Mouse (Mus musculus) ES-Bruce4 (cell line): ENCODE measurements around the gene Fhl3.

Experiments
- CTCF ChIP-seq: IDR thresholded peaks from one replicate; pipeline ENCODE4 v1.8.1; 2011; ENCODE audit warnings: low read depth, low read length
- POLR2A ChIP-seq: IDR thresholded peaks from one replicate; pipeline ENCODE4 v1.8.1; 2011; ENCODE audit warnings: low read length; ENCODE audit not compliant: insufficient read depth

DNA sequence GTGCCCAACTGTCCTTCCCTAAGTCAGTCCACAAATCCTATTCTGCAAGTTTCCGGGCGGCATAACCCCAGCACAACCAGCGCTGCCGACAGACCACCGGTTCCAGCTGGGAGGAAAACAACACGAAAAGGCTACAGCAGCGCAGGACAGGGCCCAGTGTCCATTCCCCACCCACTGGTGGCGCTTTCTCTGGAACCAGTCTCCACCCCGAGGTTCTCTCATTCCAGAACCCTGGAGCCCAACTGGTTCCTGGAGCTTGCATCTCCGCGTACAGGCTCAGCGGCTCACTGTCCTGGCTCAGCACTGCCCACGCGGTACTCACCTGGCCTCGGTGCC is 44.0 kb upstream of the Fhl3 start, which contains the start of gene Pou3f1:
- no peak for TF ChIP-seq POLR2A
- TF ChIP-seq CTCF = no peak
